Mouse (Mus musculus) WW6 (cell line): ENCODE results near the gene Vmn1r189.
"Not testable (repeated sequence)": the region's sequence is repeated elsewhere in the genome, so short reads cannot be mapped to it uniquely, and the experiment has no call there.

Experiments
- DNase-seq: peaks from one replicate; pipeline ENCODE4 v3.0.0-alpha.2; 2013; ENCODE audit warnings: low read depth, low spot score

Gene Vmn1r189

GRCm38 (mm10) chr13:22105724-22106123 lies at the start of gene Vmn1r189:
Vmn1r189 (minus strand) TSS chr13:22105824.
- not testable (repeated sequence) for DNase-seq

- not testable (repeated sequence) for DNase-seq
These were observed 31.1 kb upstream of the Vmn1r189 start for GRCm38 (mm10) chr13:22136495-22137293.

GRCm38 (mm10) chr13:22084140-22084539 lies 21.5 kb downstream of the Vmn1r189 start, which contains the start of gene Vmn1r188:
Vmn1r188 (plus strand) TSS chr13:22084440.
- not testable (repeated sequence) for DNase-seq

- DNase-seq: no peak
These were observed 42.2 kb downstream of the Vmn1r189 start for GRCm38 (mm10) chr13:22063468-22063867.

GRCm38 (mm10) chr13:22061422-22061821 lies 44.2 kb downstream of the Vmn1r189 start:
- no peak for DNase-seq

- DNase-seq: no peak
These were observed 51.9 kb downstream of the Vmn1r189 start for GRCm38 (mm10) chr13:22053754-22054153.

- no peak for DNase-seq
These were observed 54.1 kb downstream of the Vmn1r189 start for GRCm38 (mm10) chr13:22051523-22051859.

- peak; percentile 73 for DNase-seq
These were observed 54.8 kb downstream of the Vmn1r189 start for GRCm38 (mm10) chr13:22050591-22051522.
